Mouse (Mus musculus) small intestine, adult 2 months (tissue): ENCODE results near the gene Trim32.

ENCODE experiments used
- CTCF ChIP-seq: fragments of 200-500 bp; IDR thresholded peaks from 2 replicates; pipeline ENCODE4 v1.5.1; 2012; ENCODE audit warnings: low read depth, mild to moderate bottlenecking, control low read depth, inconsistent platforms, low read length, moderate library complexity, mixed read lengths; ENCODE audit not compliant: insufficient replicate concordance, insufficient read length; ENCODE audit errors: extremely low read depth
- POLR2A ChIP-seq: fragments of 200-500 bp; IDR thresholded peaks from 2 replicates; pipeline ENCODE4 v1.6.1; 2012; ENCODE audit warnings: low read depth, mild to moderate bottlenecking, control low read depth, inconsistent platforms, low read length, moderate library complexity

DNA sequence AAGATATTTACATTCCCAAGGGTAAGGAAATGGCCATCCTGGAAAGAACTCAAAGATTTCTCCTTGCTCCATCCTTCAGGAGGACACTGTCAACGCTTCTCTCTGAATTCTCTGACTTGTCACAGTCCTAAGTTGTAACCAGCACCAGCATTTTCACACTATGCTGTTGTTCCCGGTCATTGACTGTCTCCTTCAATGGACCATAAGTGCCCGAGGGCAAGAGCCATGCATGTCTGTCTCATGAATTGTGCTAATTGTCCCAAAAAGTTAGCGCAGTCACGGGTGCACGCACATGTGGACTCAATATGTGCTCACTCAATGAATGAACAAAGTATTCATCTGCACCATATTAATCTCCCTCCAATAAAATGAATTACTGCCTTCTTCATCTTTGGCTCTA, 58.4 kb downstream of the Trim32 start:
- TF ChIP-seq POLR2A (no peak), CTCF (no peak)
